Mouse (Mus musculus) heart, postnatal 4 days (tissue): ENCODE measurements at regions not wholly inside any gene's neighbourhood (a gene's known extent, or its start where the extent isn't known, plus 50 kb on each side); places are given as distances from the start of the nearest gene placed in this dataset.

Experiments used
- DNase-seq: peaks from one replicate; pipeline ENCODE4 v3.0.0; 2021

DNA sequence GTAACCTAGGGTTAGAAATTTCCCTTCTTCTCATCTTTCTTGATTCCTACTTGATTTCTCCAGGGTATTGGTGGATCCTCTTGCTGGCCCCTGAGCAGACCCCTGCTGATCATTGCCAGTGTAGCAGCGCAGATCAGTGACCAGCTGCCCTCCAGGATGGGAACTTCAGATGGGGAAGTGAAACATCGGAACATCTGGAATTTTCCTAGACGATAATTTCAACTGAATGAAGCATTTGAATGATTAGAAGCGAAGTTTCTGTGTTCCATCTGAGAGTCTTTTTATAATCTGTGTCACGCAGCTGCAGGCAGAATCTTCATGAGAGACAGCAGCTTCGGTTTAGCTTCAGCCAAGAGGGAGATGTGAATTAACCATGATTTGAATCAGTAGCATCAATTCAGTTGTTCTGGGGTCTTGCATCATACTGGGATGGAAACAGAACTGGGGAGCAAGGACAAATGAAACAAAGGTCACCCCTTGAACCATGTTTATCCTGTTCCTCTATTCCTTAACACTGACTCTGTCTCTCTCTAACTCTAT is 57.8 kb upstream of the Ddit4l start:
- no peak for DNase-seq

GRCm38 (mm10) chr3:137564282-137564681 is 57.1 kb upstream of the Ddit4l start:
- DNase-seq: no peak

DNA sequence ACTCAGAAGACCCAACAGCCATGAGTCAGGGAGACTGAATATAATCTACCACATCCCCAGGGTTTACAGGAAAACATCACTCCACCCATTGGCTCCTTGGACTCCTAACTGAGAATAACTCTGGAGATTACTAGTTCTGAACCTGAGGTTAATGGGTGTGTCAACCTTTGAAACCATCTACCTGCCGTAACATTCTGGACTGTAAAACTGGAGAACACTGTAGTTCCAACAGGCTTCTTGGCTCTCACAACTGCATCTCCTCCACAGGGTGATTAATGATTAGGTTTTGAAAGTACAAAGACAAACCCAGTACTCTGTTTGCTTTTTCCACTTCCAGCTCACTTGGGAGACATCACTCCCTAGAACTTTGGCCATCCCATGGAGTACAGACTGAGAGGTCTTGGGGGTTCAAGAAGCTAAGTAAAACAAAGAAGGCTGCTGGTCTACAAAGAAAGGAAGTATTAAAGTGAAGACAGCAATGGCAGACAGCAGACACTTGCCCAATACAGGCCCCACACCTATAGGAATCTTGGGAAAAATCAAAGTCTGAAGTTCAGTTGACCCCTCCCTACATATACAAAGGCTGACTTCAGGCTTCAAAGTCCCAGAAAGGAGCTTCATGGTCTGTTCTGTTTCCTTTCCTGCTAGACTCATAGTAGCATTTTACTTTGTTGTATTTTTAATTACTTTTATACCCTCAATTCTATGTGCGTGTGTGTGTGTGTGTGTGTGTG is 52.7 kb upstream of the Ddit4l start:
- DNase-seq: no peak
